Mouse (Mus musculus): ENCODE data around the gene Pitpna. TPM values are rescaled to one million over a fixed set of nuclear protein-coding genes. Genes with fewer than 3 reads are reported as not detected.

The Pitpna gene
- total RNA-seq (2023): 100 to 1,000 TPM; 232 to 242 TPM

GRCm38 (mm10) chr11:75587493-75588284, at the start of gene Pitpna:
Gene Pitpna, plus strand, starts transcription at chr11:75588097.

GRCm38 (mm10) chr11:75630645-75631229, 42.8 kb downstream of the Pitpna start, which contains the start of gene Inpp5k:
Gene Inpp5k, plus strand, starts transcription at chr11:75630988.

GRCm38 (mm10) chr11:75650311-75650710, 62.4 kb downstream of the Pitpna start, which contains the start of gene Myo1c:
Gene Myo1c, plus strand, starts transcription at chr11:75650504.

Other genes with a start within 250 kb of the Pitpna start
- 100 to 1,000 TPM; 110 to 137 TPM for gene Rpa1, start 239.8 kb upstream of the Pitpna start, total RNA-seq (2023)
- 10 to 100 TPM; 14.3 to 15.5 TPM for gene Smyd4, start 239.7 kb upstream of the Pitpna start, total RNA-seq (2023)
- 1 to 10 TPM in 1 of 2 experiments, not detected in 1; 2.0 TPM for gene Serpinf1, start 165.4 kb upstream of the Pitpna start, total RNA-seq (2023)
- gene Serpinf2, start 148.5 kb upstream of the Pitpna start, total RNA-seq (2023): under 1 TPM; 0.32 to 0.42 TPM
- 10 to 100 TPM; 47.1 to 49.0 TPM for gene Wdr81, start 133.4 kb upstream of the Pitpna start, total RNA-seq (2023)
- 1 to 10 TPM; 1.4 to 2.5 TPM for gene Tlcd2, start 126.4 kb upstream of the Pitpna start, total RNA-seq (2023)
- 100 to 1,000 TPM; 230 to 240 TPM for gene Prpf8, start 101.3 kb upstream of the Pitpna start, total RNA-seq (2023)
- under 1 TPM in 1 of 2 experiments, not detected in 1; 0.92 TPM for gene Rilp, start 78.0 kb upstream of the Pitpna start, total RNA-seq (2023)
- under 1 TPM in 1 of 2 experiments, not detected in 1; 0.20 TPM for gene Scarf1, start 74.6 kb upstream of the Pitpna start, total RNA-seq (2023)
- 10 to 100 TPM; 54.3 to 67.9 TPM for gene Slc43a2, start 56.4 kb upstream of the Pitpna start, total RNA-seq (2023)
- 100 to 1,000 TPM; 128 to 132 TPM for gene Inpp5k, start 42.9 kb downstream of the Pitpna start, total RNA-seq (2023)
- 100 to 1,000 TPM; 459 to 494 TPM for gene Myo1c, start 62.4 kb downstream of the Pitpna start, total RNA-seq (2023)
- 10 to 100 TPM; 66.4 to 69.9 TPM for gene Crk, start 91.2 kb downstream of the Pitpna start, total RNA-seq (2023)
- 100 to 1,000 TPM; 224 to 250 TPM for gene Ywhae, start 144.8 kb downstream of the Pitpna start, total RNA-seq (2023)
- not detected for gene Doc2b, start 208.0 kb downstream of the Pitpna start, total RNA-seq (2023)